Mouse (Mus musculus) c-Kit-negative CD71-positive TER-119-positive erythroid progenitor cells, embryonic 14.5 days (primary cell): Measurements from ENCODE around the gene Bglap2.

Experiments
- DNase-seq: peaks from one replicate; pipeline ENCODE4 v3.0.0-alpha.2; 2013; ENCODE audit warnings: low read depth, low spot score

Gene Bglap2

DNA sequence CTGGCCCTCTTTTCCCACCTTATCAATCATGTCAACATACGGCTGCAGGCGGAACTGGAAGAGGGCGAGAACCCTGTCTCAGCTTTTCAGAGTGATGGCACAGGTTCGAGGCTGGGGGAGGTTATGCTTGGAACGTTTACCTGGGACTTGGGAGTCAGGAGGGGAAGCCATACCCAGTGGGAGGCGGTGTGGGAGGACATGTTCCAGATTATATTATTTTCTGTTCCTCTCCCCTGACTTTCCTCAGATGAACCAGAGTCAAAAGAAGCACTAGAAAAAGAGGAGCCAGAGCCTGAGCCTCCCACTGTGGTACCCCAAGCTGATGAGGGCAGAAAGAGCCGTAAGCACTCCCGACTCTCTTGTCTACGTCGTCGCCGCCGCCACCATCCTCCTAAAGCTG, 27.8 kb downstream of the Bglap2 start:
- DNase-seq = no peak

DNA sequence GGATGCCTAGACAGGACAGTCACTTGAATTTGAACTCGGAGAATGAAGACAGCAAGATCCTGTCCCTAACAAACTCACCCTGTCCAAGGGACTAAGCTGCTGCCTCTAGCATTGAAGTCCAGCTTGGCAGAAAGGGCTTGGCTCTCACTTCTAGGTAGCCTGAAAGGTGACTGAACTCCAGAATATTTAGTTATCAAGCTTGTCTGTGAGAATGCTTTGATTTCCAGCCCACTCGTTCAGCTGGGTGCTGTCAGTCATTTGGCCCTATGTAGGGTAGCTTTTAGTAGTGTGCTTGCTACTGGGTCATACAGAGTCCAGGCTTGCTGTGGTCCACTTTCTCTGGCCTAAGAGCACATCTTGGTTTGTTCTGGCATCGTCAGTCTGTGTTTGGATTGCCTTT, 39.5 kb downstream of the Bglap2 start:
- DNase-seq = no peak

DNA sequence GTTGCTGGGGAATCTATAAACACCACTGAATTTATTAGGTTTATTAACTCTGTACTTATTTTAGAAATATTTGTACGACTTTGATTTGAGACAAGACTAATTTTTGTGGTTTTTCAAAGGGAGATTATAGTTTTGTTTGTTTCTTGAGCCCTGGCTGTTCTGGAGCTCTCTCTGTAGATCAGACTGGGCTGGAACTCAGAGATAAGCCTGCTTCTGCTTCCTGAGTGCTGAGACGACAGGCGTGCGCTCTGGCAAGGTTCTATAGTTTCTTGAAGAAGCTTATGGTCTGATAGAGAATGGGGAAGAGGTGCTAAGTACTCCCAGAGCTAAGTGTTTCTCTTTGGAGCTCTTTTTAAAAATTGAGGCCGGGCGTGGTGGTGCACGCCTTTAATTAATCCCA, 40.2 kb downstream of the Bglap2 start:
- peak; percentile 66 for DNase-seq

DNA sequence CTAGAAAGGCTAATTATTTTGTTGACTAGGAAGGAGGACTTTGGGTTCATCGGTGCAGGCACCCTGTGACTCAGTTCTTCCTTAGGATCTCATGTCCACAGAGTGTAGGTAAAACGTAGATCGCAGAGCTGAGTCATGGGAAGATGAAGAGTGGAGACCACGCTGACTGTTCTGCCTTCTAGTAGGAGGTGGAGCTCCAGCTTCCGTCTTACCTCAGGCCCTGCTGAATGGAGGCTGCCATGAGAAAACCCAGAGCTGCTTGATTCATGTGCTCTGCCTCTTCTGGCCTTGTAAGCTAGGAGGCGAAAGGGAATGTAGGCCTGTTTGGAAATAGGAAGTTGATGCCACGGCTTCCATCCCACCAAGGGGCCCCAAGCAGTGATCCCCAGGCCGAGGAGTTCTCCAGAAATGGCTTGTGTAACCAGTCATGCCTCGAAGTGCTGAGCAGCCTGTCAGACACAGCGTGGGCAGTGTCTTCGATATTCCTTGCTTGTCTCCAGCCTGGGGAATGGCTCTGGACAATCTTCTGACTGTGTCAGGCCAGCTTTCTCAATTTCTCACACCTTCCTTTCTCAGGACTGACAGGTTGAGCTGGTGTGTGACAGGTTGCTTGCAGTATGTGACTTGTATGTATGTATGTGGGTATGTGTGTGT, 41.0 kb downstream of the Bglap2 start:
- peak; percentile 53 for DNase-seq

DNA sequence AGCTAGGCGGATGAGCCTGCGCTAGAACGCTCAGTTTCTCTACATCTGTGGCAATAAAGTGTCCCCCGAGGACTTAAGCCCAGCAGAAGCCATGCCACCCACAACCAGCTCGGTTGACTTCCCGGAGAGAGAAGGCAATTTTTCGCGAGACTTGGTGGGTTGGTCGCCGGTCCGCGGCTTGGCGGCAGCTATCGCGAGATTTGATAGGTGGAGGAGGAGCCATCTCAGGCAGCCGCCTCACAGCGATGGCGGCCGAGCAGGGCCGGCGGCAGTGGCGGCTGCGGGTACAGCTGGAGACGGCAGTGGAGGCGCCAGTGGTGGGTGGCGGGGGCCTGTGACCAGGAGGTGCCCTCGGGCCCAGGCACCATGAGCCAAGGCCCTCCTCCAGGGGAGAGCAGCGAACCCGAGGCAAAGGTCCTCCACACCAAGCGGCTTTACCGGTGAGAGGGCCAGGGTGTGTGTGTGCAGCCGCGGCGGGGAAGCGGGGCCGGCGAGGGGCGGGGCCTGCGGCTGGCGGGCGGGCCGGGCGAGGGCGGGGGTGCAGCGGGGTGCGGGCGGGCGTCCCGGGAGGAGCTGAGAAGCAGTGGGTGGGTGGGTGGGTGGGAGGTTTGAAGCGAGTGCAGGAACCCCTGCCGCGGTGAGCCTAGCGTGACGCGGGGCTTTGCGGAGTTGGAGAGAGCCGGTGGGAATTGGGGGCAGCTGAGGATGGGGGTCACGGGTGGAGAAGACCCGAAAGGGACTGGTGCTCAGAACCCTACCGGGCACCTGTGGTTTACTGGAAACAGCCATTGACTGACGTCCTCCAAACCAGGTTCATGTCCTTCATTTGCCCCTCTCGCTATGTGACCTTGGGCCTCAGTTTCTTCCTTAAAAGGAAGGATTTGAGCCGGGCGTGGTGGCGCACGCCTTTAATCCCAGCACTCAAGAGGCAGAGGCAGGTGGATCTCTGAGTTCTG, 42.2 kb downstream of the Bglap2 start, which contains the start of the genes Tmem79 and Smg5:
Gene Tmem79, minus strand, starts transcription at position 91 of the 956 bp plus-strand sequence.
Gene Smg5, plus strand, starts transcription at position 203 of the 956 bp plus-strand sequence.
- peak; percentile 94 for DNase-seq

DNA sequence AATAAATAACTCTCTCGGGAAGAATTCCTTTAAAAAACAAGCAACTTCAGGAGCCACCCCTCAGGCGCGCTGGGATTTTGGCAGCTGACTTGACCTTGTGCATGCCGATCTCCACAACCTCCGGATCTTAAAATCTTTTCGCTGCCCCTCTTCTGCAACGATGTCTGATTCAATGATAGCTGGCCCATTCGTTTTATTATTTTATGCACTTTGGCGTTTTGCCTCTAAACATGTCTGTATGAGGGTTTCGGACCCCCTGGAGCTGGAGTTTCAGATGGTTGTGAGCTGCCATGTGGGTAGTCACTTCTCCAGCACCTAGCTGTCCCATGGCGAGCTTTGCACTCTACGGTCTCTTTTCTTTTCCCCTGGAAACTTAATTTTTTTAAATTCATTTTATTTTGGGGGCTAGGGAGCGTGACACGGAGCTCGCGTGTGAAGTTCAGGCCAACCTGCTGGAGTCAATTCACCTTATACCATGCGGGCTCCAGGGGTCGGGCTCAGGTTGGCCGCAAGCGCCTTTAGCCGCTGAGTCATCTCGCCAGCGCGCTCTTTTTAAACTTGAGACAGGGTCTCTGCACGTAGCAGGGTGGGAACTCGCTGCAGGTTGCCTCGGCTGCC, 43.0 kb downstream of the Bglap2 start:
- DNase-seq = no peak

DNA sequence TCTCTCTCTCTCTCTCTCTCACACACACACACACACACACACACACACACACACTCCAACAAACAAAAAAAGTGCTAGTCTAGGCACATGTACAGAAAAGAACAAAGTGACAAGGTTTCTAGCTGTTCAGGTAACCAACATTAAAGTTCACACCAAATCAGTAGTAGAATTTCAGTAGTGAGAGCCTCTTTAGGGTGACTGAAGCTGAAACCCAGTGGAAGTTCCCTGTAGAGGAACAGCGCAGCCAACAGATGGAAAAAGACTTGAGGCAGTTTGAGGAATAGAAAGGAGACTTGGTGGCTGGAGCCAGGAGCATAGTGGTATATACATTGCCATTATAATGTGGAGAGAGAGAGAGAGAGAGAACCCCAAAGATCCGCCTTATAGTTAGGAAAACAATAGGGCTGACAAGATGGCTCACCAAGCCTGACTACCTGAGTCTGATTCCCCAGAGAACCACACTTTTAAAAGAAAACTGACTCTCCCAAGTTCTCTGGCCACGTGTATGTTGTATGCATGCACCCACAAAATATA, 43.5 kb downstream of the Bglap2 start:
- DNase-seq = no peak

DNA sequence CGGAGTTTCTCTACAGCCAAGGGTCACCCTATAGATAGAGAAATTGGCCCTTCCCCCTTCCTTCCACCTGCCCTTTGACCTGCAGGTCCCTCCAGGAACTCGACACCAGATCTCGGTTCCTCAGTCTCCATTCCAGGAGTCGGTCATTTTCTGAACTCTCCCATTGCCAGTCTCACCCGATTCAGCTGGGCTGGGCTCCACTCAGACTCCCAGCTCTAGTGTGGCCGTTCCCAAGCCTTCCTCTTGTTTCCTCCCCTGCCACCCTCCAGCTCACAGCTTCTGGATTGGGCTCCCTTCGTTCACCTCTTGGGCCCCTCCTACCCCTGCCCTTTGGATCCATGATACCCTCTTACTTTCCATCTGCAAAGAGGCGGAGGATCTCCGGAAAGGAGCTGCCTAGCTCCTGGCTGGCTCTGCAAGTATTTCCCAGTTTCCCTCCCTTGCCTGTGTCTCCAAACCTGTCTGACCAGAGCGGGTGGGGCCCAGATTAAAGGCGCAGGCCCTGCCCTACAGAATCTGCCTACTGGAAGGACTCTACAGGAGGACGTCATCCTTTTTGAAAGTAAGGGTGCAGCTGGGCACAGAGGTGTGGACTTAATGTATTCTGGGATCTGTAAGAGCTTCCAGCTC, 44.4 kb downstream of the Bglap2 start:
- no peak for DNase-seq

DNA sequence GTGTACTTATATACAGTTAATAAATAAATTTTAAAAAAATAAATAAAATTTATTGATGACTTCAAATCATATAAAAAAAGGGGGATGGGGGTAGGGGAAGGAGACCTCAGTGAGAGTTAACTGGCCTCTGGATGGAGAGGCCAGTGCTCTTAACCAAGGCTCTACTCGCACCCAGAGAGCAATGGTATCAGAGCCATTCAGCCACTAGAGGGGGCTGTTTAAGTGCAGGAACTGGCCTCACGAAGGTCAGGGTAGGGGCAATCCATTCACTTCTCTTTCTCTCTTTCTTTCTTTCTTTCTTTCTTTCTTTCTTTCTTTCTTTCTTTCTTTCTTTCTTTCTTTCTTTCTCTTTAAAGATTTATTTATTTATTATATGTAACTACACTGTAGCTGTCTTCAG, 47.2 kb downstream of the Bglap2 start:
- peak; percentile 64 for DNase-seq

DNA sequence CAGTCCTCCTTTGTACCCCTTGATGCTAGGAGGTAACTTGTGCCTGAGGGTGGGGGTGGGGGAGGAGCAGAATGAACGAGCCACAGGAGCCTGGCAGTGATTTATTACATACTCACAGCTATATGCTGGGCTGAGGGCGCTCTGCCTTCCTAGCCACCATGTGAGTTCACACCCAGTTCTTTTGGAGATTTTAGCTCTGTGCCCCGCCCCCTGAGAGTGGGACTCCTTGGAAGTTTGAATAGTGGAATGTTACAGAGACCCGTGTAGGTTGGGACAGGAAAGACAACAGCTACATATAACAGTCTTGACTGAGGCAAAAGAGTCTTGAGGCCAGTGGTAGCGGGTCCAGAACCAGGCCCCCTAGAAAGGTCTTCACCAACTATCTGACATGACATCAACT, 49.5 kb downstream of the Bglap2 start:
- no peak for DNase-seq
